Mouse (Mus musculus) inflammation-experienced regulatory T-cells, adult 6 months (primary cell): ENCODE measurements at regions not wholly inside any gene's neighbourhood (a gene's known extent, or its start where the extent isn't known, plus 50 kb on each side); places are given as distances from the start of the nearest gene placed in this dataset.
A peak's percentile ranks its signal among the peaks of the same experiment; 100 is the strongest.

Experiments used
- ATAC-seq: one replicate; pipeline ENCODE4 v1.8.0; 2017

GRCm38 (mm10) chr5:37980692-37981091, 57.9 kb upstream of the Stx18 start:
- ATAC-seq = no peak

- no peak for ATAC-seq
Observed at GRCm38 (mm10) chr5:37976943-37977434, 61.6 kb upstream of the Stx18 start.

GRCm38 (mm10) chr5:37972980-37973545, 65.5 kb upstream of the Stx18 start:
- ATAC-seq = no peak

GRCm38 (mm10) chr5:37971724-37972123, 66.8 kb upstream of the Stx18 start:
- ATAC-seq = peak; percentile 35

GRCm38 (mm10) chr5:37968596-37968995, 69.9 kb upstream of the Stx18 start:
- no peak for ATAC-seq

- no peak for ATAC-seq
Observed at GRCm38 (mm10) chr5:37967914-37968375, 70.6 kb upstream of the Stx18 start.

- ATAC-seq = no peak
Observed at GRCm38 (mm10) chr5:37967106-37967913, 71.2 kb upstream of the Stx18 start.

- no peak for ATAC-seq
Observed at GRCm38 (mm10) chr5:37963688-37964087, 74.9 kb upstream of the Stx18 start.

- no peak for ATAC-seq
Observed at GRCm38 (mm10) chr5:37962513-37962912, 76.0 kb upstream of the Stx18 start.

GRCm38 (mm10) chr5:37960216-37960615, 78.3 kb upstream of the Stx18 start:
- ATAC-seq = no peak

GRCm38 (mm10) chr5:37952096-37952495, 86.4 kb upstream of the Stx18 start:
- ATAC-seq = no peak

GRCm38 (mm10) chr5:37932760-37933122, 105.8 kb upstream of the Stx18 start:
- ATAC-seq = no peak

GRCm38 (mm10) chr5:37932086-37932759, 106.3 kb upstream of the Stx18 start:
- ATAC-seq = no peak

GRCm38 (mm10) chr5:37920481-37920880, 96.1 kb upstream of the Msx1 start:
- no peak for ATAC-seq

GRCm38 (mm10) chr5:37919102-37919501, 94.7 kb upstream of the Msx1 start:
- no peak for ATAC-seq

GRCm38 (mm10) chr5:37918001-37918707, 93.8 kb upstream of the Msx1 start:
- no peak for ATAC-seq

GRCm38 (mm10) chr5:37917161-37917560, 92.8 kb upstream of the Msx1 start:
- no peak for ATAC-seq

GRCm38 (mm10) chr5:37904683-37905352, 80.4 kb upstream of the Msx1 start:
- ATAC-seq = no peak

GRCm38 (mm10) chr5:37903861-37904260, 79.5 kb upstream of the Msx1 start:
- no peak for ATAC-seq

GRCm38 (mm10) chr5:37902741-37903140, 78.4 kb upstream of the Msx1 start:
- ATAC-seq = no peak

GRCm38 (mm10) chr5:37901861-37902291, 77.5 kb upstream of the Msx1 start:
- no peak for ATAC-seq

GRCm38 (mm10) chr5:37898041-37898615, 73.7 kb upstream of the Msx1 start:
- no peak for ATAC-seq
